Mouse (Mus musculus) spleen, adult 2 months (tissue): Measurements from ENCODE around the gene Tusc1.

Experiments
- CTCF ChIP-seq: fragments of 200-500 bp; IDR thresholded peaks from 2 replicates; pipeline ENCODE4 v1.5.1; 2011; ENCODE audit warnings: mild to moderate bottlenecking, inconsistent platforms; ENCODE audit not compliant: insufficient read depth, insufficient read length, insufficient replicate concordance; ENCODE audit errors: extremely low read depth
- POLR2A ChIP-seq: fragments of 200-500 bp; IDR thresholded peaks from 2 replicates; pipeline ENCODE4 v1.6.1; 2011; ENCODE audit warnings: low read depth, low read length, inconsistent platforms

DNA sequence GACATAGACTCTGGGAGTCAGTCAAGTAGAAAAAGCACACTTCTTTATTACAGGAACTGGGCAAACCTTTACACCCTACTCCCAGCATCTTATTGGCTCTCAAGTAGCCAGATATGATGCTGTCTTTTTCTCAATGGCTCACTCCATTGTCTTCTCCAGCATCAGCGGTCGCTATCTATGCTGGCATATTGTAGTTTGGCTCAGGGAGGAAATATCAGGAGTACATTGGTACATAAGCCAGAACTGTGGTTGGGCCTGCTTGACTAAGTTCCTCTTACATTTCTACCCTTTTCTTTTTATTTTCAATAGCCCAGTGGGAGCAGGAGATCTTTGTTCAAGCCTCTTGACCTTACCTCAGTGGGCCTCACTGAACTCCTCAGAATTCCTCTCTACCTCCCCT is 9.0 kb upstream of the Tusc1 start:
- TF ChIP-seq POLR2A = no peak
- TF ChIP-seq CTCF = no peak
